Mouse (Mus musculus): ENCODE measurements around the gene Ncor2.

Gene Ncor2

DNA sequence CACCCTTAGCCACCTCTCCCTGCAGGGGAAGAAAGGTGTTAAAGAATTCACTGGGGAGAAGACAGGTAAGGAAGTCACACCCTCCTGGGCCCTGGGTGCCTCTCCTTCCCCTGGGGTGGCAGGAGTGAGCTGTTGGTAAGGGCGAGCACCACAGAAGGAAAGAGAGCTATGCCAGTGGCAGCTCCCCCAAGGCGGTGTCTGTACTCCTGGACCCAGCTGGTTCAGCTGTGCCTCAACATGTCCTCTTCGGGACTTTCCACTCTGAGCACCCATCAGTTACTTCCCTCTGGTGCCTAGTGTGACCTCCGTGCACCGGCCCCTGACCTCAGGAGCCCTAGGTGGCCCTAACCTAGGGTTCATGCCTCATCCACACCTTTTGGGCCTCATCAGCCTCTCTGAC lies 31.9 kb downstream of the Ncor2 start:
- DNase-seq (ENCODE audit: low read depth): no peak

DNA sequence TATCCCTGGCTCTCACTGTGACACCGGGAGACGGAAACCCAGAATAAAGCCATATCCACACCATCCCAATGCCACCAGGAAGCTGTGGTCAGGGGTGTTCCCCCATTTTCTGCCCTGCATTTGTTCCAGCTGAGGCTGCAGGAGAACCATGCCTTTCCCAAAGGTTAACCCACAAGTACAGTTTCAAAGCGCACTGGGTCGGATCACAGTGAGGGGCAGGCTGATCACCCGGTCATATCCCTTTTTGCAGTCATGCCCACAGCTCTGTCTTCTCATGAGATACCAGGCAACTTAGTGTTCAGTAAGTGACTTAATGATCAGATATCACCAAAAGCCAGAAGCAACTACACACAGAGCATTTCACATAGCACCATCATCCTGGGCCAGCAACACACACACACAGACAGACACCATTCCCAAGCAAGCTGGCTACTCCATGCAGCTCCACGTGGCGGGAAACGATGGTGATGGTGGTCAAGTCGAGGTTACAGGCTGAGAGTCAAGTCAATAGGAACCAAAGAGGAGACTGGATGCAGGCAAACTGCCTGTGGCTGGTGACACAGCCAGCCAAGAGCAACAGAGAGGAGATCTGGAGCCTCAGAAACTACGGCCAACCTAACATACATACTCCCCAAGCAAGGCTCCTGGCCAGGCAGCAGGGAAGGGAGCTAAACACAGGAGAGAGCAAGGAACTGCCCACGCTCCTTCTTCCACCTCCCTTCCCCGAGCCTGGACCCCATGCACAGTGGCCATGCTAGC lies 35.7 kb downstream of the Ncor2 start:
- no peak for DNase-seq (ENCODE audit: low read depth)

DNA sequence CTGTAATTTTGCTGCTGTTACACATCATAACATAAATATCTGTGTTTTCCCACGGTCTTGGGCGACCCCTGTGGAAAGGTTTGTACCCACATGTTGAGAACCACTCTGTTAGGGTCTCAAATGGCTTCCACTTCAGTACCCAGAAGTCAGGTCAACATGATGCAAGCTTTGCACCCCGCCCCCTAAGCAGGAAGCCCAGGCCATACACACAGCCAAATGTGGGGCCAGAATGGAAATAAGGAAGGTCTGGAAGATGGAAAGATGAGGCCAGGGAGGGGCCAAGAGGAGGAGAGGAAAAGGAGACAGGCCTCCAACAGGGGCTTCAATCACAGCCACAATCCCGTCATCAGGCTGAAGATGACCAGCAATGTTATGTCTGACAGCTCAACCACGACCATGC lies 37.1 kb downstream of the Ncor2 start:
- DNase-seq (ENCODE audit: low read depth): no peak

DNA sequence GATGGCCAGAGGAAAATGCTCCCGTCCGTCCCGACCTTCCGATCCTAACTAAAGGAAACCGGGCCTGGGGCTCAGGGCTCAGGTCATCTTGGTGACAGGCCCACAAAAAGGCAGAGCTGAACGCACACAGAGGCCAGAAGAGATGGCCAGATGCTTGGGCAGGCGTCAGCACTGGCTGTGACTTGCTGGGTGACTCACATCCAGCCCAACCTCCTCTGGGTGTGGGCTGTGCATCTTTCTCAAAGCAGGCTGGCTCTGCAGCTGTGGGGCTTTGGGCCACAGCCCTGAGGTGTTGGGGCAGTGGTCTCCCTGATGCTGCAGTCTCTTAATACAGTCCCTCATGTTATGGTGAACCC lies 37.5 kb downstream of the Ncor2 start:
- no peak for DNase-seq (ENCODE audit: low read depth)

- no peak for DNase-seq (ENCODE audit: low read depth)
Observed at GRCm38 (mm10) chr5:125140832-125141524, 38.0 kb downstream of the Ncor2 start.

GRCm38 (mm10) chr5:125140151-125140699 lies 38.8 kb downstream of the Ncor2 start:
- no peak for DNase-seq (ENCODE audit: low read depth)

GRCm38 (mm10) chr5:125139669-125140068 lies 39.4 kb downstream of the Ncor2 start:
- DNase-seq (ENCODE audit: low read depth): no peak

DNA sequence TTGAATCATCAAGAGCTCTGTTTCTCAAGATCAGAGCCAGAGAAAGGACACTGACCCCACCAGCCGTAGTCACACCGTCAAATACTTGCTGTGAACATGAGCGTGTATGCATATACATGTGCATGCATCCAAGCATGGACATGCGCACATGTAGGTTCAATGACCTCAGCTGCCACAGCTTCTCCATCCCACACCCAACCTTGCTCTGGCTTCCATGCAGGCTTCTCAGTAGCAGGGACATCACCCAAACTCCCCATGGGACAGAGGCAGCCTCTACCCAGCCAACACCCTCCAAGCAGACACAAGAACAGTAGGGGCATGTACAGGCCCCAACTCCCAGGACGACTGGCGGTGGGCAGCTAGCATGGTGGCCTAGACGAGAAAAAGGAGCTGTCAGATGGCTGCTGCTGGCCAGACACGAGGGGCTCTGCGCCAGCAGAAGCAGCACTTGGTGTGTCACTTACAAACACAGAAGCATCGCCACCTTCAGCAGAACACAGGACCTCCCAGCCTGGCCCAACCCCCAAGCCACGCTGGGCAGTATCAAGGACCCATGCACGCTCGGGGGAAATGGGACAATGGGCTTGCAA lies 40.1 kb downstream of the Ncor2 start:
- no peak for DNase-seq (ENCODE audit: low read depth)

GRCm38 (mm10) chr5:125137672-125138285 lies 41.2 kb downstream of the Ncor2 start:
- no peak for DNase-seq (ENCODE audit: low read depth)

GRCm38 (mm10) chr5:125136996-125137671 lies 41.9 kb downstream of the Ncor2 start:
- peak; percentile 55 for DNase-seq (ENCODE audit: low read depth)

- DNase-seq (ENCODE audit: low read depth): no peak
Observed at GRCm38 (mm10) chr5:125136296-125136995, 42.6 kb downstream of the Ncor2 start.

DNA sequence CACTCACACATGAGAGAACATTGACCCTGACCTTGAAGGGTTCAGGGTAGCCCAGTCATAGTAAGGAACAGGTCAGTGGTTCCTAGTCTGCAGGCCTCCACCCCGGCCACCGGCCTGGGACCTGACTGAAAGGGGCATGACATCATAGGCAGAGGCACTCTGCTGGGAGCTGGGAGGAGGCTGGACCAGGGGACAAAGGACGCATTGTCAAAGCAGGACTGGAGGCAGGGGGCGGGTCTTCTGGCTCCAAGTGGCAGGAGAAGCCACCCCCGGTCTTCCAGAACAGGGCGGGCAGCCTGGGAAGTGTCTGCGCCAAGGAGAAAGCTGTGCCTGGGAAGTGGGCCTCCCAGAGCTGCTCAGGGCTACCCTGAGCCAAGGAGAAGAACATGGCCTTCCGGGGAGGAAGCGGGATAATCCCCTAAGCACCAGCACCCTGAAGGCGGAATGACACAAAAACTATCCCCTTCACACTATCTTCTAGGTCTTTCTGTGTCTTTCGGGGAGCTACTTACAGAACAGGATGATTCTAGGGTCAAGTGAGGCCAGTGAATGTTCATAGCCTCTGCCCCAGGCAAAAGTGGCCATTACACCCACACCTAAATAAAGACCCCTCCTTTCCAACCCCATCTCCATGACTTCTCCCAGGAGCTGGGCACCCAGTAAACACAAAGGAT lies 44.1 kb downstream of the Ncor2 start:
- DNase-seq (ENCODE audit: low read depth): no peak

DNA sequence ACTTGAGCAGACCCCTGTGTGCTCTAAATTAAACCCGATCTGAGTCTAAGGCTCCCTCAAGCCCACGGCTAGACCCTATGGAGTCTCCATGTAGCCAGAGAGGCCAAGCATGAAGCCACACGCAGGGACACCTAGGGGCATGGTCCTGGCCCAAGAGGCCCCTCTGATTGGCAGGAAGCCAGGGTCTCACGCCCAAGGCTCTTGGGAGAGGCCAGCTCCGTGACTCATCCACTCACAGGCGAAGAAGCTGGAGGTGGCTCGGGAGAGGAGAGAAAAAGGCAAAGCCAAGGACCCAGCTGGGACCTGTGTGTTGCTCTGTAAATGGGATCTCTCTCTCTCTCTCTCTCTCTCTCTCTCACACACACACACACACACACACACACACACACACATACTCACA lies 44.6 kb downstream of the Ncor2 start:
- no peak for DNase-seq (ENCODE audit: low read depth)

GRCm38 (mm10) chr5:125133651-125134050 lies 45.4 kb downstream of the Ncor2 start:
- peak; percentile 25 for DNase-seq (ENCODE audit: low read depth)

DNA sequence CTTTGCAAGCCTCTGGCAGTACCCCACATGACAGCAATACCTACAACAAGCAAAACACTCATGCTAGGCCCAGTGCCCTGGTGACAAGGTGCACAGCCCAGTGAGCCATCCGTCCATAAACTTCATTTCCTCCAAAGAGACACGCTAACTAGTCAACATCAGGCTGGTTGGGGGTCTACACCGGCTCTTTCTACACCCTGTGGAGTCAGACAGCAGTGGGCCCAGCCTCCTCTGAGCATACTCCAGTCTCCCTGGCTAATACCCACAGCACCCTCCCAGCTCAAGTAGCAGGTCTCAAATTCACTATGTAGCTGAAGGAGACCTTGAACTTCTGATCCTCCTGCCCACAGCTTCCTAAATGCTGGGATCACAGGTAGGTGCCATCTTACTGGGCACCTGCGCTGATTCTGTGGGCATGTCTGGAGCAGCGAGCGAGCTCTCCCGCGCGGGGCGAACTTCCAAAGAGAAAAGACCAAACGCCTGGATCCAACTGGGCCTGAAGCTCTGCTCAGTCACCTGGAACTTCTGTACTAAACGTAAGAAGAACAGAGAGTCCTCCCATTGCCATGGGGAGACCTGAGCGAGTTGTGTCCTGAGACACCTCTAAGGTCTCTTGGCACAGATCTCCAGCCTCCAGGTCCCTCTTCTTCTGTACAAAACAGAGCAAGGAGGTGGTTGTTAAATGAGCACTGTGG lies 46.3 kb downstream of the Ncor2 start:
- DNase-seq (ENCODE audit: low read depth): no peak

- no peak for DNase-seq (ENCODE audit: low read depth)
Observed at GRCm38 (mm10) chr5:125132069-125132468, 47.0 kb downstream of the Ncor2 start.

- DNase-seq (ENCODE audit: low read depth): no peak
Observed at GRCm38 (mm10) chr5:125130406-125130805, 48.6 kb downstream of the Ncor2 start.

- no peak for DNase-seq (ENCODE audit: low read depth)
Observed at GRCm38 (mm10) chr5:125128939-125129385, 50.1 kb downstream of the Ncor2 start.

DNA sequence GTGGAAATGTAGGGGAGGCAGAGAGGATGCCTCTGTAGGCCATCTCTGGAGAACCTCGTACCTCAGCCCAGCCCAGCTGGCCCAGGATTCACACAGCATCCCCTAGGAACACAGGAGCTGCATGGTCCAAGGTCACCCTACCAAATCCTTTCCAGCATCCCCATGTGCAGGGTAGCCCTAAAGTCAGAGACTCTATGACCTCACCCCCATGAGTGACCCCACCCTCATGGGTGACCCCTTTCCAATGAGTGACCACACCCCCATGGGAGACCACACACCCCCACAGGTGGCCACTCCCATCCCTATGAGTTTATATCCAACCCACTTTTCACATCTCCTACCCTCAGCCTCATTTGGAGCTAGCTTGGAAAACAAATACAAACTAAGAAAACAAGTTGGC lies 51.1 kb downstream of the Ncor2 start:
- DNase-seq (ENCODE audit: low read depth): no peak

DNA sequence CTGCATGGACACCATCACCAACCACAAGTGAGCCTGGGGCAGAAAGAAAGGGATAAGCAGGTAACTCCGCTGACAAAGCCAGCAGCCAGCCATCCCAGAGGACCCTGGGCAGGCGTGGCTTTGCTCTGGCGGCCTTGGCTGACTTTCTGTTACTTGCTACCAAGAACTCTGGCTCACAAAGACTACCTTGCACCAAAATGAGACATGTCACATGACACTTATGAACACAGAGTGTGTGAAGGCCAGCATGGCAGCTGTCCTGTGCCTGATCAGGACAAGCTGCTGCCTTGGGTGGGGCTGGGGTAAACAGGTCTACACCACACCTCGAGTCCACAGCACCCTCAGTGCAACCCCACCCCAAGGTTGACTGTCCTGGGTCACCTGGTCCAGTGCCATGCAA lies 51.6 kb downstream of the Ncor2 start:
- DNase-seq (ENCODE audit: low read depth): no peak
